ENCODE assay signal across 10 mouse cellular contexts in genomic region chr4:140029324-140030039, GRCm38 (mm10).
DNase-seq lines count a peak whose midpoint lies in the region; ATAC-seq lines count a peak whose summit lies in the region.
"Had no signal": no experiment of that assay in that cellular context is flagged by ENCODE, and none has a peak within 500 bp of the region (broad histone marks: within the 10 kb centered on the region; RNA-seq: fewer than 3 reads in every experiment).

No protein-coding gene starts in this region.

- no peak overlapping the region for H3K4me2 ChIP-seq in forebrain, embryonic 15.5 days (replicated peaks)
- 0 out of 2 replicates have a peak overlapping the region, but pooled peaks have one; percentile 10 for H3K4me2 ChIP-seq in midbrain, embryonic 12.5 days (replicated peaks)

- no peaks in the 10 kb centered on the region for H3K27me3 ChIP-seq in forebrain, embryonic 15.5 days
- peaks cover 16% of the 10 kb centered on the region for H3K27me3 ChIP-seq in midbrain, embryonic 12.5 days

- H3K4me3 ChIP-seq in forebrain, embryonic 15.5 days: no peak overlapping the region
- H3K4me3 ChIP-seq in midbrain, embryonic 12.5 days: no peak overlapping the region

- peaks cover 22% of the 10 kb centered on the region for H3K4me1 ChIP-seq in forebrain, embryonic 15.5 days
- H3K4me1 ChIP-seq in midbrain, embryonic 12.5 days: peaks cover 27% of the 10 kb centered on the region

- peak; percentile 35 for DNase-seq in embryo, embryonic 10.5 days (ENCODE audit: low spot score)
- DNase-seq in embryo, embryonic 11 days: no peak
- peak; percentile 71 for DNase-seq in retina, embryonic 14.5 days (ENCODE audit: low spot score)
- no peak for DNase-seq in adrenal gland, postnatal 10 days
- DNase-seq in left cerebral cortex, adult 11 months (ENCODE audit: low spot score): no peak
- DNase-seq in heart, postnatal 25 days (ENCODE audit: low spot score): no peak
- DNase-seq: kidney, postnatal 10 days had no signal

- 21% methylated on average over 9 of the region's 9 CpGs for WGBS in forebrain, embryonic 15.5 days
- 37% methylated on average over 9 of the region's 9 CpGs for WGBS in midbrain, embryonic 12.5 days

- H3K9me3 ChIP-seq in forebrain, embryonic 15.5 days: no peaks in the 10 kb centered on the region
- H3K9me3 ChIP-seq in midbrain, embryonic 12.5 days: no peaks in the 10 kb centered on the region

- intact Hi-C loops in heart, postnatal 25 days (cut with DNase I): no loop called here

- peak; percentile 21 for ATAC-seq in forebrain, embryonic 15.5 days (replicated peaks)
- peak; percentile 51; the same call in 1 of the 2 replicates for ATAC-seq in midbrain, embryonic 12.5 days (ENCODE audit: low FRiP score, low read depth)

- H3K27ac ChIP-seq in forebrain, embryonic 15.5 days (replicated peaks): peak overlapping the region; percentile 83
- H3K27ac ChIP-seq in midbrain, embryonic 12.5 days (replicated peaks): peak overlapping the region; percentile 84
- H3K27ac ChIP-seq: liver, embryonic 14.5 days had no signal

- H3K36me3 ChIP-seq in forebrain, embryonic 15.5 days: no peaks in the 10 kb centered on the region
- H3K36me3 ChIP-seq in midbrain, embryonic 12.5 days: no peaks in the 10 kb centered on the region

- H3K9ac ChIP-seq in forebrain, embryonic 15.5 days (replicated peaks): 0 out of 2 replicates have a peak overlapping the region, but pooled peaks have one; percentile 32
- H3K9ac ChIP-seq in midbrain, embryonic 12.5 days (replicated peaks): no peak overlapping the region; the same call in 1 of the 2 replicates
- H3K9ac ChIP-seq: liver, embryonic 14.5 days had no signal

Comparison
In these comparisons a context has a peak if more than half of its experiments do, and no peak if none do; other contexts are left out.
1. DNase-seq: peak in embryo, embryonic 10.5 days (single experiment) and retina, embryonic 14.5 days (single experiment); none in embryo, embryonic 11 days (single experiment), adrenal gland, postnatal 10 days (single experiment), left cerebral cortex, adult 11 months (single experiment) and heart, postnatal 25 days (single experiment).